Mouse (Mus musculus) forebrain, embryonic 11.5 days (tissue): ENCODE results near the gene Ostn. TPM values are rescaled to one million over a fixed set of nuclear protein-coding genes. Genes with fewer than 3 reads are reported as not detected.

ENCODE experiments used
- ATAC-seq: fragments of 200-750 bp; cut with Nextera tagmentation; replicated peaks from 2 replicates; pipeline ENCODE4 v1.8.0; 2017; ENCODE audit warnings: moderate TSS enrichment; ENCODE audit not compliant: low FRiP score
- DNase-seq: peaks from one replicate; pipeline ENCODE4 v3.0.0-alpha.2; 2017; ENCODE audit warnings: low spot score
- H3K27ac ChIP-seq: fragments of 300-500 bp; sonication (generic); 2 replicates; pipeline ENCODE4 v1.5.1; 2014; ENCODE audit warnings: low read depth, low read length
- H3K27me3 ChIP-seq: fragments of 300-500 bp; sonication (generic); 2 replicates; pipeline ENCODE4 v1.6.1; 2014; ENCODE audit warnings: mild to moderate bottlenecking, low read length, mixed read lengths; ENCODE audit not compliant: control insufficient read depth, insufficient read depth
- H3K36me3 ChIP-seq: fragments of 300-500 bp; sonication (generic); 2 replicates; pipeline ENCODE4 v1.6.1; 2014; ENCODE audit warnings: mild to moderate bottlenecking, low read length, moderate library complexity, mixed read lengths; ENCODE audit not compliant: control insufficient read depth, insufficient read depth
- H3K4me1 ChIP-seq: fragments of 300-500 bp; sonication (generic); replicated peaks from 2 replicates; pipeline ENCODE4 v1.6.1; 2014; ENCODE audit warnings: low read length, mixed read lengths; ENCODE audit not compliant: control insufficient read depth, insufficient read depth
- H3K4me2 ChIP-seq: fragments of 300-500 bp; sonication (generic); 2 replicates; pipeline ENCODE4 v1.6.1; 2014; ENCODE audit warnings: low read depth, mild to moderate bottlenecking, low read length, moderate library complexity, mixed read lengths; ENCODE audit not compliant: severe bottlenecking
- H3K4me3 ChIP-seq: fragments of 300-500 bp; sonication (generic); 2 replicates; pipeline ENCODE4 v1.5.1; 2014; ENCODE audit warnings: low read depth, low read length
- H3K9ac ChIP-seq: fragments of 300-500 bp; sonication (generic); 2 replicates; pipeline ENCODE4 v1.6.1; 2014; ENCODE audit warnings: low read length
- H3K9me3 ChIP-seq: fragments of 300-500 bp; sonication (generic); 2 replicates; pipeline ENCODE4 v1.6.1; 2016; ENCODE audit warnings: low read length, mixed read lengths; ENCODE audit not compliant: control insufficient read depth
- WGBS: fragments of 180-500 bp; shearing (Covaris S2); extraction: QIAGEN DNeasy Blood & Tissue Kit; methylation state at CpG from one replicate; pipeline ENCODE4 v1.1.7; 2014; 5-methylcytosine and 5-hydroxymethylcytosine counted together
- polyA plus RNA-seq: library from polyadenylated mRNA; unstranded; fragments of >200 nt; fragmentation: Nextera tagmentation; extraction: Ambion mirVana; gene quantifications from 2 replicates; pipeline ENCODE4 v1.2.1, GENCODE M21; 2014

Gene Ostn
- polyA plus RNA-seq, 1 experiment from 2014 or later = not detected

DNA sequence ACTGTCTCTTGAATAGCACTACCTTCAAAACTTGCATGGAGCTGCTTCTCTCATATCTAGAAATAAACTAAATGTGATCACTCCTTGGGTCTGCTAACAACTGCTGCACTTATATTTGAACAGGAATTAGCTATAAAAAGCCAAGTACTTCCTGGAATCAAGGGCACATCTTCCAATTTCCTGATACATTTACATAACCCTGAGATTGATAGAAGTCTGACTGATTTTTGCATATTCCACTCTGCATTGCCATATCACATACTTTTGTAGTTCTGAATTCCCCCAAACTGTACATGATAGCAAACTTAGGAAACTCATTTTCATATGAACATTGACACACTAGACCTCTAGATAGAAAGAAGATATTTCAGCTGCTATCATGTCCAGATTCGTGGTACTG lies 41.1 kb downstream of the Ostn start:
- WGBS = 76% methylated on average over 1 of the region's 1 CpGs
- Histone ChIP-seq H3K4me3 (no peak overlapping the region), H3K9me3 (no peaks in the 10 kb centered on the region), H3K9ac (no peak overlapping the region), H3K4me1 (no peaks in the 10 kb centered on the region), H3K27ac (no peak overlapping the region), H3K4me2 (no peak overlapping the region), H3K27me3 (no peaks in the 10 kb centered on the region), H3K36me3 (no peaks in the 10 kb centered on the region)
- DNase-seq = no peak
- no peak for ATAC-seq

DNA sequence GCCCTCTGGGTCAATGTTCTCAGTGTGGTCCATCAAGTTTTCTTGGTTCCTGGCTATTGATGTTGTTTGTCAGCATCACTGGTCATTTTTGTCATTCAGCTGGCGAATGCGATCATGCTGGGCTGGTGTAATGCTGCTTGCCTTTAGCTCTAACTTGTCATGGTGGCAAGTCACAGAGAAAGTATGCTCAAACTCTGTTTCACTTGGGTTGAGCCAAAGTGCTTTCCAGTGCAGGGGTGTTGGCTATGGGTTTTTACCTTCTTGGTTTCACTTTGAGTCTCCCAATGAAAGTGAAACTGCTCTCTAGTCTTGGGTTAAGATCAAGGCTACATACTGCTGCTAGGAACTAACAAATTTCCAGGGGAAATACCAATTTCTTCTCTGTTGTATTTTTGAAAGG lies 41.9 kb downstream of the Ostn start:
- H3K27me3 ChIP-seq = no peaks in the 10 kb centered on the region
- no peak for DNase-seq
- H3K36me3 ChIP-seq = no peaks in the 10 kb centered on the region
- no peaks in the 10 kb centered on the region for H3K4me1 ChIP-seq
- no peak overlapping the region for H3K9ac ChIP-seq
- 92% methylated on average over 2 of the region's 2 CpGs for WGBS
- H3K9me3 ChIP-seq = no peaks in the 10 kb centered on the region
- no peak for ATAC-seq
- no peak overlapping the region for H3K4me2 ChIP-seq
- no peak overlapping the region for H3K27ac ChIP-seq
- H3K4me3 ChIP-seq = no peak overlapping the region

DNA sequence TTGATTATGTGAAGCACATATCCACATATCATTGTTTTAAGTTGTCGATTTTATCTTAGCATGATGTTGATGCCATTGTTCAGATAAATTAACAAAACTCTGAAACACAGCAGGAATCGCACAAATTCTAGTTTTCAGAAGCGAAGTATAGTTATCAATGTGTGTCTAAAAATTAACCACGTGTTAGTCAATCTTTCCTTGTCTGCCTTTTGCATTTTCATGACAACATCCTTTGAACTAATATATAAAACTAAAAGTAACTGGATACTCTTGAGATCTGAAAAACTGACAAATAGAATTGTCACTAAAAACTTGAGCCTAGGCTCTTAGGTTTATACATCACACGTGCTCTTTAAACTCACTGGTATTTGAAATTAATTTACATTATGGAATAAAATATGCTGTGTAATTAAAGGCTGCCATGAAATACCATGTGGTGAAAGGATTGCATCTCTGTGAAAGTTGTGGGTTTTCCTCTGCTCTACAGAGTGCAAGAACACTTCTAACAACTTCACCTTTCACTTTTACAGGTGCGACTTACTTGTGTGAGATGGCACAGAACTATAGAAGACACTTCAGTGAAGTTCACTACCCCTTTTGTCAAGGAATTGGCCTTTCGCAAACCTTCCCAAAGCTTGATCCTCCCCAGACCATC lies 42.7 kb downstream of the Ostn start:
- 90% methylated on average over 7 of the region's 7 CpGs for WGBS
- Histone ChIP-seq H3K4me2 (no peak overlapping the region), H3K4me3 (no peak overlapping the region), H3K9me3 (no peaks in the 10 kb centered on the region), H3K4me1 (no peaks in the 10 kb centered on the region), H3K9ac (no peak overlapping the region), H3K27me3 (no peaks in the 10 kb centered on the region), H3K27ac (no peak overlapping the region), H3K36me3 (no peaks in the 10 kb centered on the region)
- DNase-seq = no peak
- ATAC-seq = no peak

DNA sequence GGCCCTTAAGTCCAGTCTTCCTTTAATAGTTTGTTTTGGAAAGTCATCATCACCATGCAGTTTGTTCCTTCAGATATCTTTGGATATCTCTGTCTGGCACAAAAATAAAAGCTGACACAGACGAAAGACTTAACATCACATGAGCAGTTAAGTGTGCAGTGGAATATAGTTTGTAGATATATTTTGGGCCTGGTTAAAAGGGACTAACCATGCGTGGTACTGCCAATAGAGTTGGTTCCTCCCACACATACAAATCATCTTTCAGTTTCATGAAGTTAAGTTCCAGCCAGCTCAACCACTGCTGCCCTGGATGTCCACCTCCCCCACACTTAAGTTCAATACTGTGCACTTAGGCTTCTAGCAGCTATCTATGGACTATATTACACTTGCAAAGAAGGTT lies 47.2 kb downstream of the Ostn start:
- no peaks in the 10 kb centered on the region for H3K27me3 ChIP-seq
- no peaks in the 10 kb centered on the region for H3K4me1 ChIP-seq
- H3K9ac ChIP-seq = no peak overlapping the region
- no peak for DNase-seq
- WGBS = 84% methylated on average over 2 of the region's 2 CpGs
- no peaks in the 10 kb centered on the region for H3K9me3 ChIP-seq
- H3K36me3 ChIP-seq = no peaks in the 10 kb centered on the region
- no peak overlapping the region for H3K4me2 ChIP-seq
- H3K27ac ChIP-seq = no peak overlapping the region
- H3K4me3 ChIP-seq = no peak overlapping the region
- no peak for ATAC-seq

DNA sequence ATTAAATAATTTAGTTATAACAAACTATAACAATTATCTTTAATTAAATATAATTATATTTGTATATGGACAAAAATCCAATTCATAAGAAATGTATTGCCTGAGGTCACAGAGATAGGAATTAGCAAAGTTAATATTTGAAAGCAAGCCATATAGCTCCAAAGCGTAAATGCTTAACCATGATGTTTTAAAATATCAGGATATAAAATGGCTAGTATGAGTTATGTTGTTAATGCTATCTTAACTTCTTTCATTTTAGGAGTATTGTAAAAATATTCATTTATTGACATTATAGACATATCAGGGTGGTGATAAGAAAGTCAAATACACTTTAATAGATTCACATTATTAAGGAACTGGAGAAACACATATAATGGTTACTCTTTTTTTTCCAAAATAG lies 52.8 kb downstream of the Ostn start:
- DNase-seq = no peak
- no peaks in the 10 kb centered on the region for H3K27me3 ChIP-seq
- no peaks in the 10 kb centered on the region for H3K36me3 ChIP-seq
- WGBS = 98% methylated on average over 1 of the region's 1 CpGs
- H3K9me3 ChIP-seq = no peaks in the 10 kb centered on the region
- no peaks in the 10 kb centered on the region for H3K4me1 ChIP-seq
- H3K27ac ChIP-seq = no peak overlapping the region
- no peak overlapping the region for H3K4me2 ChIP-seq
- H3K4me3 ChIP-seq = no peak overlapping the region
- no peak overlapping the region for H3K9ac ChIP-seq
- ATAC-seq = no peak

DNA sequence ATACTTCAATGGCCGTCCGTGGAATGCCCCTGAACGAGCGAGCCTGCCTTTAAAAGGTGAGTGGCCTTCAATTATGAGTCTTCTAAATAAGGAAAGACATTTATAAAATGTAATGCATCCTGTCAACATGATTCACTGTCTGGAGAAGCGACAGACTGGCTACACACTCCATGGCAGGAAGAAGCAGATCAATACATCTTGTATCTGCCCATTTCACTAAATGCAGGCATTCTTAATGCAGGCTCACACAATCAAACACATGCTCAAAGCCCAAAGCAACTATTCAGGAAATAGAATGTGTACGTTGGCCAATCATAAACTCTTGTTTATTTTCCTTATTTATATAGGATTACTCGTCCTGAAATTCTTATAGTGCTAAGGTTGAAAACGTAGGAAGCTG lies 62.9 kb downstream of the Ostn start, which contains the start of gene Uts2b:
Gene Uts2b, minus strand, starts transcription at position 49 of the 400 bp plus-strand sequence.
- Histone ChIP-seq H3K27ac (no peak within 1 kb of the TSS), H3K4me1 (no peaks in the 10 kb centered on the region), H3K9me3 (no peaks in the 10 kb centered on the region), H3K27me3 (no peaks in the 10 kb centered on the region), H3K9ac (no peak within 1 kb of the TSS), H3K36me3 (no peaks in the 10 kb centered on the region), H3K4me2 (no peak within 1 kb of the TSS), H3K4me3 (no peak within 1 kb of the TSS)
- no peak for ATAC-seq
- DNase-seq = no peak
- WGBS = 77% methylated on average over 8 of the region's 8 CpGs

DNA sequence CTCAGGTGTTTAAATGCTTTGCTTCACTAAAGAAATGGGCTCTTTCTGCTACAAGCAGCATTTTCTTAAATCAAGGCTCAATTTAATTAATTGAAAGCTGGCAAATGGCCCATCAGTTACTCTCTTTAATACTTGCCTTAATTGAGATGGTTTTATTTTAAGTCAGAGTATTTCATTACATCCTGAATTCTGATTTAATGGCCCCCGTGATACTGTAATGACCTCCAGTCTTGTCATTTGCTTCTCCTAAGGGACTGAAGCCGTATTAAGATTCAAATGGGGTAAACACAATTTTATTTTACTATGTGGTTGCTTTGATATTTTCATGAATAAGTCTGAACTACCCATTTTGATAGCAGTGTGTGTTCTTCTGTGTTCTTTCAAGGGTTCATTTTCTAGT lies 63.4 kb downstream of the Ostn start:
- Histone ChIP-seq H3K27ac (no peak overlapping the region), H3K4me2 (no peak overlapping the region), H3K4me1 (no peaks in the 10 kb centered on the region), H3K9ac (no peak overlapping the region), H3K9me3 (no peaks in the 10 kb centered on the region), H3K36me3 (no peaks in the 10 kb centered on the region), H3K4me3 (no peak overlapping the region), H3K27me3 (no peaks in the 10 kb centered on the region)
- DNase-seq = no peak
- no peak for ATAC-seq
- 87% methylated on average over 2 of the region's 2 CpGs for WGBS

DNA sequence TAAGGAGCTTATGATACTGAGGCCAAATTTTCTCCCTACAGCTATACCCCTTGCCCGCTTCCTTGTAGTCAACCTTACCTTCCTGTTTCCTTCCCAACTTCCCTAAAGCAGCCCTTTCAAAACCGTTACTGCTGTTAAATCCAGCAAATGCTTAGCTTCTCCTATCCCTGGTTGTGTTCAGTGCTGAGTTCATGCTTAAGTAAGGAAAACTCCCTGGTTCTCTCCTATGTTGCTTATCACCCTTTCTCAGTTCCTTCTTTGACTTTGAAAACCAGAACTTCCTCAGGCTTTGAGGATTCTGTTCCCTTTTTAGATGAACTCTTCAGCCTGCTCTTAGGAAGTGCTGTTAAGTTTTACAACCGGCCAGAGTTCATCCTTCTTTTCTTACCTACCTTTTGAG lies 66.8 kb downstream of the Ostn start:
- no peak overlapping the region for H3K4me3 ChIP-seq
- no peaks in the 10 kb centered on the region for H3K27me3 ChIP-seq
- H3K36me3 ChIP-seq = no peaks in the 10 kb centered on the region
- H3K9me3 ChIP-seq = no peaks in the 10 kb centered on the region
- H3K4me2 ChIP-seq = no peak overlapping the region
- no peak overlapping the region for H3K9ac ChIP-seq
- DNase-seq (no peak), ATAC-seq (no peak)
- H3K27ac ChIP-seq = no peak overlapping the region
- H3K4me1 ChIP-seq = no peaks in the 10 kb centered on the region
- WGBS = 80% methylated on average over 3 of the region's 3 CpGs

DNA sequence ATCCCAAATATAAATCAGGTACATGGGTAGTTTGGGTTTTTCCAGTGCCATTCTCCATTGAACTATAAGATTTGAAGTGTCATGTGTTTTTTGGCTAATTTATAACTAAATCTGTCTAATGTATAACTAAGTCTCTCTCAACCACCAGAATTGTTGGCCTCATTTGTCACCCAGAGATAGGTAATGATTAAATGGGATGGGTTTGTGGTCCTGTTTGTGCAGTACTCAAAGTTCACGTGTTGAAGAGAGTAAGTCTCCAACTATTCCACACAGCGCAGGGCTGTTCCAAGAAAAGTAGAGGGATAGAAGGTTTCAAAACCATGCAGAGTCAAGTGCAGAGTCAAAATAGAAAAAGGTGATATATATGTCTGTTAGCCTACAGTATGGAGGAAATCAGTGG lies 68.0 kb downstream of the Ostn start:
- H3K27me3 ChIP-seq = no peaks in the 10 kb centered on the region
- WGBS = 89% methylated on average over 2 of the region's 2 CpGs
- no peak for ATAC-seq

More for the DNA sequence above, 68.0 kb downstream of the Ostn start:
- Histone ChIP-seq H3K4me2 (no peak overlapping the region), H3K4me3 (no peak overlapping the region), H3K9me3 (no peaks in the 10 kb centered on the region), H3K27ac (no peak overlapping the region), H3K4me1 (no peaks in the 10 kb centered on the region), H3K36me3 (no peaks in the 10 kb centered on the region), H3K9ac (no peak overlapping the region)
- no peak for DNase-seq
